Mouse (Mus musculus) frontal cortex, postnatal 36 days (tissue): ENCODE data around the gene Spata46.

Experiments used
- DNase-seq, 2 experiments: peaks; one replicate each; pipeline ENCODE4 v3.0.0; 2022; ENCODE audit warnings: low spot score in 2 of 2

Gene Spata46

GRCm38 (mm10) chr1:170339943-170340342 lies 31.3 kb downstream of the Spata46 start:
- DNase-seq, result no peak

GRCm38 (mm10) chr1:170343081-170343480 lies 34.5 kb downstream of the Spata46 start:
- no peak for DNase-seq

GRCm38 (mm10) chr1:170343906-170344305 lies 35.3 kb downstream of the Spata46 start:
- no peak for DNase-seq

- DNase-seq, result no peak
Measured at GRCm38 (mm10) chr1:170346266-170346665, 37.7 kb downstream of the Spata46 start.

GRCm38 (mm10) chr1:170351080-170351479 lies 42.5 kb downstream of the Spata46 start:
- DNase-seq, result no peak

GRCm38 (mm10) chr1:170353335-170353734 lies 44.7 kb downstream of the Spata46 start:
- no peak for DNase-seq

- no peak for DNase-seq
Measured at GRCm38 (mm10) chr1:170360183-170360915, 51.7 kb downstream of the Spata46 start.
